Mouse (Mus musculus): ENCODE results near the gene Ccdc187. TPM values are rescaled to one million over a fixed set of nuclear protein-coding genes. Genes with fewer than 3 reads are reported as not detected.

The Ccdc187 gene
- polyA plus RNA-seq, 1 experiment from 2014 or later: 0.03 TPM

- 7% methylated on average over 19 of the region's 19 CpGs for WGBS (ENCODE audit: insufficient replicate concordance)
- Histone ChIP-seq H3K4me1 (replicated peaks) (peaks cover 7% of the 10 kb centered on the region), H3K9ac (no peak within 1 kb of the TSS), H3K36me3 (replicated peaks) (peaks cover 28% of the 10 kb centered on the region), H3K27me3 (peaks cover 49% of the 10 kb centered on the region), H3K4me2 (no peak within 1 kb of the TSS), H3K9me3 (replicated peaks) (no peaks in the 10 kb centered on the region), H3K4me3 (replicated peaks) (no peak within 1 kb of the TSS), H3K27ac (replicated peaks) (no peak within 1 kb of the TSS)
- peak; percentile 76 for ATAC-seq (ENCODE audit: insufficient read depth)
Observed at GRCm38 (mm10) chr2:26208126-26208789, 86.1 kb downstream of the Ccdc187 start, which contains the start of gene Lhx3. Gene Lhx3, minus strand, starts transcription at chr2:26208289.

GRCm38 (mm10) chr2:26207559-26207958 is 86.8 kb downstream of the Ccdc187 start:
- Histone ChIP-seq H3K9me3 (replicated peaks) (no peaks in the 10 kb centered on the region), H3K36me3 (replicated peaks) (peaks cover 28% of the 10 kb centered on the region), H3K27me3 (peaks cover 56% of the 10 kb centered on the region), H3K27ac (replicated peaks) (no peak overlapping the region), H3K9ac (no peak overlapping the region), H3K4me2 (no peak overlapping the region), H3K4me1 (replicated peaks) (peaks cover 7% of the 10 kb centered on the region), H3K4me3 (replicated peaks) (no peak overlapping the region)
- WGBS (ENCODE audit: insufficient replicate concordance): 11% methylated on average over 9 of the region's 9 CpGs
- no peak for ATAC-seq (ENCODE audit: insufficient read depth)

- no peaks in the 10 kb centered on the region for H3K9me3 ChIP-seq (replicated peaks)
- 13% methylated on average over 10 of the region's 10 CpGs for WGBS (ENCODE audit: insufficient replicate concordance)
- peaks cover 10% of the 10 kb centered on the region for H3K36me3 ChIP-seq (replicated peaks)
- H3K4me3 ChIP-seq (replicated peaks): no peak overlapping the region
- H3K4me2 ChIP-seq: no peak overlapping the region
- H3K27ac ChIP-seq (replicated peaks): no peak overlapping the region
- ATAC-seq (ENCODE audit: insufficient read depth): no peak
- H3K9ac ChIP-seq: no peak overlapping the region
- peaks cover 74% of the 10 kb centered on the region for H3K27me3 ChIP-seq
- H3K4me1 ChIP-seq (replicated peaks): peaks cover 7% of the 10 kb centered on the region
Observed at GRCm38 (mm10) chr2:26205761-26206160, 88.6 kb downstream of the Ccdc187 start.

GRCm38 (mm10) chr2:26205126-26205525 is 89.2 kb downstream of the Ccdc187 start:
- Histone ChIP-seq H3K27ac (replicated peaks) (no peak overlapping the region), H3K4me2 (no peak overlapping the region), H3K4me1 (replicated peaks) (peaks cover 7% of the 10 kb centered on the region), H3K27me3 (peaks cover 80% of the 10 kb centered on the region), H3K9ac (no peak overlapping the region), H3K4me3 (replicated peaks) (no peak overlapping the region), H3K36me3 (replicated peaks) (peaks cover 3% of the 10 kb centered on the region), H3K9me3 (replicated peaks) (no peaks in the 10 kb centered on the region)
- no peak for ATAC-seq (ENCODE audit: insufficient read depth)
- WGBS (ENCODE audit: insufficient replicate concordance): under 1% methylated on average over 16 of the region's 16 CpGs

- Histone ChIP-seq H3K9me3 (replicated peaks) (no peaks in the 10 kb centered on the region), H3K27me3 (peaks cover 100% of the 10 kb centered on the region), H3K4me1 (replicated peaks) (no peaks in the 10 kb centered on the region), H3K27ac (replicated peaks) (no peak overlapping the region), H3K4me3 (replicated peaks) (no peak overlapping the region), H3K4me2 (no peak overlapping the region), H3K36me3 (replicated peaks) (no peaks in the 10 kb centered on the region), H3K9ac (no peak overlapping the region)
- ATAC-seq (ENCODE audit: insufficient read depth): no peak
- WGBS (ENCODE audit: insufficient replicate concordance): 4% methylated on average over 36 of the region's 36 CpGs
Observed at GRCm38 (mm10) chr2:26202849-26203475, 91.4 kb downstream of the Ccdc187 start.

- Histone ChIP-seq H3K4me1 (replicated peaks) (no peaks in the 10 kb centered on the region), H3K36me3 (replicated peaks) (no peaks in the 10 kb centered on the region), H3K9me3 (replicated peaks) (no peaks in the 10 kb centered on the region), H3K4me2 (no peak overlapping the region), H3K4me3 (replicated peaks) (no peak overlapping the region), H3K27me3 (peaks cover 100% of the 10 kb centered on the region), H3K9ac (no peak overlapping the region), H3K27ac (replicated peaks) (no peak overlapping the region)
- 2% methylated on average over 77 of the region's 77 CpGs for WGBS (ENCODE audit: insufficient replicate concordance)
- no peak for ATAC-seq (ENCODE audit: insufficient read depth)
Observed at GRCm38 (mm10) chr2:26201926-26202848, 92.2 kb downstream of the Ccdc187 start.

- no peaks in the 10 kb centered on the region; the same call in 1 of the 2 replicates for H3K4me1 ChIP-seq (replicated peaks)
- H3K9ac ChIP-seq: no peak overlapping the region
- H3K36me3 ChIP-seq (replicated peaks): no peaks in the 10 kb centered on the region
- no peak for ATAC-seq (ENCODE audit: insufficient read depth)
- no peaks in the 10 kb centered on the region for H3K9me3 ChIP-seq (replicated peaks)
- WGBS (ENCODE audit: insufficient replicate concordance): 2% methylated on average over 10 of the region's 10 CpGs
- H3K4me2 ChIP-seq: no peak overlapping the region
- H3K4me3 ChIP-seq (replicated peaks): no peak overlapping the region
- peaks cover 100% of the 10 kb centered on the region for H3K27me3 ChIP-seq
- no peak overlapping the region for H3K27ac ChIP-seq (replicated peaks)
Observed at GRCm38 (mm10) chr2:26198488-26198887, 95.9 kb downstream of the Ccdc187 start.

GRCm38 (mm10) chr2:26194552-26195339 is 99.6 kb downstream of the Ccdc187 start:
- WGBS (ENCODE audit: insufficient replicate concordance): 23% methylated on average over 7 of the region's 7 CpGs
- no peak for ATAC-seq (ENCODE audit: insufficient read depth)
- H3K4me1 ChIP-seq (replicated peaks): no peaks in the 10 kb centered on the region; the same call in 1 of the 2 replicates
- no peak overlapping the region for H3K9ac ChIP-seq
- no peak overlapping the region for H3K4me3 ChIP-seq (replicated peaks)
- no peaks in the 10 kb centered on the region for H3K36me3 ChIP-seq (replicated peaks)
- no peaks in the 10 kb centered on the region for H3K9me3 ChIP-seq (replicated peaks)
- no peak overlapping the region for H3K4me2 ChIP-seq
- peaks cover 91% of the 10 kb centered on the region for H3K27me3 ChIP-seq
- no peak overlapping the region for H3K27ac ChIP-seq (replicated peaks)
